Mouse (Mus musculus) stomach, embryonic 16.5 days (tissue): ENCODE results near the gene Pcp2. TPM values are rescaled to one million over a fixed set of nuclear protein-coding genes. Genes with fewer than 3 reads are reported as not detected.

ENCODE experiments used
- ATAC-seq: fragments of 200-750 bp; cut with Nextera tagmentation; 2 replicates; pipeline ENCODE4 v1.8.0; 2017; ENCODE audit warnings: moderate number of reproducible peaks, moderate TSS enrichment; ENCODE audit not compliant: insufficient read depth, low FRiP score
- H3K27ac ChIP-seq: fragments of 300-500 bp; sonication (generic); 2 replicates; pipeline ENCODE4 v1.5.1; 2014; ENCODE audit warnings: low read length
- H3K27me3 ChIP-seq: fragments of 300-500 bp; sonication (generic); 2 replicates; pipeline ENCODE4 v1.6.1; 2014; ENCODE audit warnings: low read length, control low read depth, mixed read lengths; ENCODE audit not compliant: control insufficient read depth, insufficient read depth
- H3K36me3 ChIP-seq: fragments of 300-500 bp; sonication (generic); 2 replicates; pipeline ENCODE4 v1.6.1; 2014; ENCODE audit warnings: low read length; ENCODE audit not compliant: control insufficient read depth, insufficient read depth
- H3K4me1 ChIP-seq: fragments of 300-500 bp; sonication (generic); 2 replicates; pipeline ENCODE4 v1.6.1; 2014; ENCODE audit warnings: low read length, control low read depth, mixed read lengths; ENCODE audit not compliant: control insufficient read depth, insufficient read depth
- H3K4me2 ChIP-seq: fragments of 300-500 bp; sonication (generic); 2 replicates; pipeline ENCODE4 v1.6.1; 2014; ENCODE audit warnings: low read depth, low read length, mixed read lengths
- H3K4me3 ChIP-seq: fragments of 300-500 bp; sonication (generic); replicated peaks from 2 replicates; pipeline ENCODE4 v1.5.1; 2014; ENCODE audit warnings: mild to moderate bottlenecking, low read length
- H3K9ac ChIP-seq: fragments of 300-500 bp; sonication (generic); 2 replicates; pipeline ENCODE4 v1.6.1; 2014; ENCODE audit warnings: low read length
- H3K9me3 ChIP-seq: fragments of 300-500 bp; sonication (generic); replicated peaks from 2 replicates; pipeline ENCODE4 v1.6.1; 2016; ENCODE audit warnings: low read length, control low read depth; ENCODE audit not compliant: control insufficient read depth
- WGBS: fragments of 180-500 bp; shearing (Covaris S2); extraction: QIAGEN DNeasy Blood & Tissue Kit; methylation state at CpG from one replicate; pipeline ENCODE4 v1.1.7; 2014; 5-methylcytosine and 5-hydroxymethylcytosine counted together
- polyA plus RNA-seq: library from polyadenylated mRNA; unstranded; fragments of >200 nt; fragmentation: Nextera tagmentation; extraction: Ambion mirVana; gene quantifications from 2 replicates; pipeline ENCODE4 v1.2.1, GENCODE M21; 2015

Pcp2 gene
- polyA plus RNA-seq, 1 experiment from 2014 or later, result 0.19 TPM

GRCm38 (mm10) chr8:3630647-3631477 is 5.5 kb upstream of the Pcp2 start, which contains the start of gene Stxbp2:
Gene Stxbp2 (plus strand): TSS chr8:3630955.
- Histone ChIP-seq H3K27me3 (no peaks in the 10 kb centered on the region), H3K4me1 (no peaks in the 10 kb centered on the region), H3K27ac (0 out of 2 replicates have a peak within 1 kb of the TSS, but pooled peaks have one; percentile 16), H3K36me3 (0 out of 2 replicates have a peak, but pooled peaks cover 5% of the 10 kb centered on the region), H3K9me3 (no peaks in the 10 kb centered on the region), H3K4me3 (peak within 1 kb of the TSS; percentile 66), H3K9ac (peak within 1 kb of the TSS; percentile 81), H3K4me2 (peak within 1 kb of the TSS; percentile 84)
- WGBS, result 6% methylated on average over 47 of the region's 47 CpGs
- ATAC-seq, result peak; percentile 93

- Histone ChIP-seq H3K4me1 (no peaks in the 10 kb centered on the region), H3K4me3 (no peak overlapping the region), H3K27me3 (no peaks in the 10 kb centered on the region), H3K4me2 (no peak overlapping the region), H3K36me3 (no peaks in the 10 kb centered on the region), H3K9me3 (no peaks in the 10 kb centered on the region), H3K9ac (no peak overlapping the region), H3K27ac (no peak overlapping the region)
- 23% methylated on average over 5 of the region's 5 CpGs for WGBS
- ATAC-seq, result no peak
Measured at GRCm38 (mm10) chr8:3628014-3628413, 2.7 kb upstream of the Pcp2 start.

GRCm38 (mm10) chr8:3626971-3627370 is 1.6 kb upstream of the Pcp2 start:
- Histone ChIP-seq H3K4me3 (no peak overlapping the region), H3K27me3 (no peaks in the 10 kb centered on the region), H3K4me2 (no peak overlapping the region), H3K4me1 (peaks cover 4% of the 10 kb centered on the region; the same call in 1 of the 2 replicates), H3K27ac (no peak overlapping the region), H3K9ac (no peak overlapping the region), H3K36me3 (no peaks in the 10 kb centered on the region), H3K9me3 (no peaks in the 10 kb centered on the region)
- 51% methylated on average over 5 of the region's 5 CpGs for WGBS
- ATAC-seq, result no peak

GRCm38 (mm10) chr8:3622119-3622518 is 3.2 kb downstream of the Pcp2 start:
- no peaks in the 10 kb centered on the region for H3K27me3 ChIP-seq
- H3K9ac ChIP-seq, result peak overlapping the region; percentile 81; the same call in 1 of the 2 replicates
- H3K4me1 ChIP-seq, result peaks cover 12% of the 10 kb centered on the region
- peak overlapping the region; percentile 95 for H3K4me3 ChIP-seq
- WGBS, result 65% methylated on average over 8 of the region's 8 CpGs
- H3K9me3 ChIP-seq, result no peaks in the 10 kb centered on the region
- no peak for ATAC-seq
- H3K4me2 ChIP-seq, result peak overlapping the region; percentile 88
- peaks cover 11% of the 10 kb centered on the region; the same call in 1 of the 2 replicates for H3K36me3 ChIP-seq
- H3K27ac ChIP-seq, result no peak overlapping the region

- peak within 1 kb of the TSS; percentile 96 for H3K4me2 ChIP-seq
- H3K27me3 ChIP-seq, result no peaks in the 10 kb centered on the region
- peak; percentile 99 for ATAC-seq
- peaks cover 12% of the 10 kb centered on the region for H3K4me1 ChIP-seq
- WGBS, result under 1% methylated on average over 37 of the region's 37 CpGs
- H3K9ac ChIP-seq, result peak within 1 kb of the TSS; percentile 85
- H3K27ac ChIP-seq, result no peak within 1 kb of the TSS
- H3K4me3 ChIP-seq, result peak within 1 kb of the TSS; percentile 95
- H3K9me3 ChIP-seq, result no peaks in the 10 kb centered on the region
- H3K36me3 ChIP-seq, result peaks cover 15% of the 10 kb centered on the region; the same call in 1 of the 2 replicates
Measured at GRCm38 (mm10) chr8:3621199-3621970, 4.0 kb downstream of the Pcp2 start, which contains the start of the genes Xab2 and Pet100. Gene Xab2 (minus strand): TSS chr8:3621316. Gene Pet100 (plus strand): TSS chr8:3621548.

- H3K36me3 ChIP-seq, result peaks cover 17% of the 10 kb centered on the region
Measured at GRCm38 (mm10) chr8:3609816-3610150, 15.6 kb downstream of the Pcp2 start.

GRCm38 (mm10) chr8:3609046-3609815 is 16.1 kb downstream of the Pcp2 start:
- Histone ChIP-seq H3K36me3 (peaks cover 12% of the 10 kb centered on the region), H3K9me3 (no peaks in the 10 kb centered on the region), H3K27me3 (no peaks in the 10 kb centered on the region), H3K27ac (peak overlapping the region; percentile 56), H3K4me1 (no peaks in the 10 kb centered on the region), H3K9ac (peak overlapping the region; percentile 27; the same call in 1 of the 2 replicates), H3K4me3 (no peak overlapping the region), H3K4me2 (no peak overlapping the region)
- 71% methylated on average over 12 of the region's 12 CpGs for WGBS
- ATAC-seq, result peak; percentile 6; the same call in 1 of the 2 replicates

More at GRCm38 (mm10) chr8:3609816-3610150, 15.6 kb downstream of the Pcp2 start:
- no peaks in the 10 kb centered on the region for H3K9me3 ChIP-seq
- H3K4me1 ChIP-seq, result no peaks in the 10 kb centered on the region
- WGBS, result 63% methylated on average over 6 of the region's 6 CpGs
- ATAC-seq, result peak; percentile 31; the same call in 1 of the 2 replicates
- H3K27me3 ChIP-seq, result no peaks in the 10 kb centered on the region
- H3K4me3 ChIP-seq, result no peak overlapping the region
- peak overlapping the region; percentile 56; the same call in 1 of the 2 replicates for H3K27ac ChIP-seq
- no peak overlapping the region for H3K9ac ChIP-seq
- no peak overlapping the region for H3K4me2 ChIP-seq

GRCm38 (mm10) chr8:3607822-3608221 is 17.5 kb downstream of the Pcp2 start:
- H3K9me3 ChIP-seq, result no peaks in the 10 kb centered on the region
- ATAC-seq, result no peak
- no peak overlapping the region for H3K4me2 ChIP-seq
- 83% methylated on average over 6 of the region's 7 CpGs for WGBS
- H3K27me3 ChIP-seq, result no peaks in the 10 kb centered on the region
- H3K9ac ChIP-seq, result no peak overlapping the region
- H3K4me1 ChIP-seq, result no peaks in the 10 kb centered on the region
- peaks cover 11% of the 10 kb centered on the region for H3K36me3 ChIP-seq
- no peak overlapping the region for H3K27ac ChIP-seq
- H3K4me3 ChIP-seq, result no peak overlapping the region
